Mouse (Mus musculus) CH12.LX (cell line): ENCODE measurements at regions not wholly inside any gene's neighbourhood (a gene's known extent, or its start where the extent isn't known, plus 50 kb on each side); places are given as distances from the start of the nearest gene placed in this dataset.

ENCODE experiments used
- CHD1 ChIP-seq: IDR thresholded peaks from 2 replicates; pipeline ENCODE4 v1.6.1; 2012; ENCODE audit warnings: low read depth, low read length, improper control_type of control experiment, inconsistent platforms
- CTCF ChIP-seq, 2 experiments: IDR thresholded peaks in 1 of 2; conservative IDR thresholded peaks in 1 of 2; 2 replicates each; pipeline ENCODE4 v1.5.1; 2011 to 2012; ENCODE audit warnings: low read depth in 2 of 2, low read length in 2 of 2, improper control_type of control experiment in 1 of 2, inconsistent platforms in 1 of 2, mild to moderate bottlenecking in 1 of 2, moderate library complexity in 1 of 2
- EP300 ChIP-seq: IDR thresholded peaks from 2 replicates; pipeline ENCODE4 v1.6.1; 2011; ENCODE audit warnings: low read length, improper control_type of control experiment
- ETS1 ChIP-seq: conservative IDR thresholded peaks from 2 replicates; pipeline ENCODE4 v1.6.1; 2012; ENCODE audit warnings: low read depth, mild to moderate bottlenecking, inconsistent platforms, low read length, improper control_type of control experiment, moderate library complexity
- MAZ ChIP-seq: IDR thresholded peaks from 2 replicates; pipeline ENCODE4 v1.6.1; 2012; ENCODE audit warnings: low read depth, mild to moderate bottlenecking, inconsistent platforms, low read length, improper control_type of control experiment, moderate library complexity
- POLR2A ChIP-seq: IDR thresholded peaks from 2 replicates; pipeline ENCODE4 v1.6.1; 2011; ENCODE audit warnings: low read depth, mild to moderate bottlenecking, improper control_type of control experiment, low read length
- POLR2AphosphoS2 ChIP-seq: IDR thresholded peaks from 2 replicates; pipeline ENCODE4 v1.6.1; 2011; ENCODE audit warnings: low read depth, low read length, improper control_type of control experiment
- RCOR1 ChIP-seq: conservative IDR thresholded peaks from 2 replicates; pipeline ENCODE4 v1.6.1; 2012; ENCODE audit warnings: low read depth, mild to moderate bottlenecking, inconsistent platforms, low read length, improper control_type of control experiment
- ZKSCAN1 ChIP-seq: IDR thresholded peaks from 2 replicates; pipeline ENCODE4 v1.6.1; 2012; ENCODE audit warnings: low read depth, inconsistent platforms, low read length, improper control_type of control experiment, borderline replicate concordance

GRCm38 (mm10) chr1:184493811-184494210, 238.6 kb downstream of the Hlx start:
- TF ChIP-seq POLR2A (no peak), ZKSCAN1 (no peak), EP300 (no peak), CHD1 (no peak), CTCF (conservative IDR thresholded peaks at IDR 0.05 in 1 of 2, IDR thresholded peaks at IDR 0.05 in 1 of 2; ENCODE audit: low read depth in 2 of 2, low read length in 2 of 2) (no peak), POLR2AphosphoS2 (no peak), RCOR1 (no peak), ETS1 (no peak), MAZ (no peak)
